ENCODE assay signal across 11 mouse cellular contexts in the genomic region with DNA sequence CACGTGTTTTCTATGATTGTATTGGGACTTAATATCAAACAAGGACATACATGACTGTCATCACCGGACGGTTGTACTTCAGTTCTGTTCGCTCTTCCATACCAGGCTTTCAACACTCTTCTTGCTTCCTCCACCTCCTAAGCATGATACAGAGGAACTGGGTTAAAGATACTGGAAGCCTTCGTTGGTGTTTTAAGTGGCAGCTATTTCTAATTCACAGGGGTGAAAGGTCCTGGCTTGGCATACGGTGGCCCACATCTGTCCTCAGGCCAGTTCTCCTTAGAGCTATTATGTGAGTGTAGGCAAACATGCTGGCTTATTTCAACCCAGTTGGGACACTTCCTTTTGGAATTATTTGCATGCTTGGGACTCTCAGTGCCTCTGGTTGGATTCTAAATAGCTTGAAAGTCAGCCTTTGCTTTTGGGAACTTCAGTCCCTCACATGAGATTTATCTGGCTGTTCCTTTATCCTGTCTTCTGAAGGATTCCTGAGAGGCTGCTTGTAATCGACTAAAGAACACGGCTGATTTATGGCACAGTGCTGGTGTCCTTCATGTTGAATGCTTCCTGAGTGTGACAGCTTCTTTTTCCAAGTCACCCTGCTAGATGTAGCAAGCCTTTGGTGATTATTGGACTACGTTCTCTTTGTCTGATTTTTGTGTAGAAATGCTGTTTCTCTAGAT. TPM values are rescaled to one million over a fixed set of nuclear protein-coding genes. Genes with fewer than 3 reads are reported as not detected.
DNase-seq lines count a peak whose midpoint lies in the region; ATAC-seq lines count a peak whose summit lies in the region.
"Had no signal": no experiment of that assay in that cellular context is flagged by ENCODE, and none has a peak within 500 bp of the region (broad histone marks: within the 10 kb centered on the region; RNA-seq: fewer than 3 reads in every experiment).

No protein-coding gene starts in this region.

- 0 out of 2 replicates have a peak overlapping the region, but pooled peaks have one; percentile 1 for H3K4me2 ChIP-seq in heart, embryonic 13.5 days
- no peak overlapping the region for H3K4me2 ChIP-seq in midbrain, embryonic 11.5 days
- no peak overlapping the region for H3K4me2 ChIP-seq in midbrain, embryonic 16.5 days (ENCODE audit: low read length)
- H3K4me2 ChIP-seq: forebrain, embryonic 15.5 days; lung, embryonic 15.5 days had no signal

- 0 out of 2 replicates have a peak, but pooled peaks cover 4% of the 10 kb centered on the region for H3K9me3 ChIP-seq in heart, embryonic 13.5 days
- H3K9me3 ChIP-seq in midbrain, embryonic 11.5 days (ENCODE audit: control insufficient read depth, low read length) = no peaks in the 10 kb centered on the region
- no peaks in the 10 kb centered on the region for H3K9me3 ChIP-seq in midbrain, embryonic 16.5 days (replicated peaks; ENCODE audit: control insufficient read depth, low read length, poor library complexity, severe bottlenecking)
- H3K9me3 ChIP-seq: forebrain, embryonic 15.5 days; lung, embryonic 15.5 days had no signal

- DNase-seq in heart, adult 8-10 months (ENCODE audit: low spot score) = no peak
- DNase-seq in midbrain, embryonic 11.5 days (ENCODE audit: low spot score, missing footprints) = peak; percentile 75
- peak; percentile 13 for DNase-seq in forelimb bud, embryonic 11.5 days (ENCODE audit: low read depth, low spot score)
- DNase-seq in mesoderm, embryonic 11.5 days (ENCODE audit: low read depth, low spot score) = peak; percentile 76
- DNase-seq in urinary bladder, postnatal 10 days (ENCODE audit: low spot score) = no peak
- no peak for DNase-seq in left cerebral cortex, postnatal 25 days (ENCODE audit: low spot score in 2 of 2)
- DNase-seq: right cerebral cortex, postnatal 14 days had no signal

- no peak overlapping the region for H3K9ac ChIP-seq in heart, embryonic 13.5 days
- H3K9ac ChIP-seq in midbrain, embryonic 11.5 days (ENCODE audit: low read length) = no peak overlapping the region
- H3K9ac ChIP-seq in midbrain, embryonic 16.5 days (ENCODE audit: low read depth, low read length) = no peak overlapping the region
- H3K9ac ChIP-seq: forebrain, embryonic 15.5 days; lung, embryonic 15.5 days had no signal

- intact Hi-C loops in left cerebral cortex, postnatal 25 days (cut with DNase I) = no loop called here

- peak overlapping the region; percentile 46 for H3K27ac ChIP-seq in heart, embryonic 13.5 days (replicated peaks)
- H3K27ac ChIP-seq in midbrain, embryonic 11.5 days (ENCODE audit: low read depth, low read length) = no peak overlapping the region
- no peak overlapping the region for H3K27ac ChIP-seq in midbrain, embryonic 16.5 days (ENCODE audit: low read length)
- H3K27ac ChIP-seq: forebrain, embryonic 15.5 days; lung, embryonic 15.5 days had no signal

- H3K36me3 ChIP-seq in heart, embryonic 13.5 days = 0 out of 2 replicates have a peak, but pooled peaks cover 3% of the 10 kb centered on the region
- H3K36me3 ChIP-seq in midbrain, embryonic 11.5 days (ENCODE audit: control insufficient read depth, insufficient read depth, low read length) = no peaks in the 10 kb centered on the region
- H3K36me3 ChIP-seq in midbrain, embryonic 16.5 days (ENCODE audit: control insufficient read depth, insufficient read depth, low read length) = no peaks in the 10 kb centered on the region
- H3K36me3 ChIP-seq: forebrain, embryonic 15.5 days; lung, embryonic 15.5 days had no signal

- H3K4me3 ChIP-seq in heart, embryonic 13.5 days = no peak overlapping the region
- no peak overlapping the region for H3K4me3 ChIP-seq in midbrain, embryonic 11.5 days (ENCODE audit: low read depth, low read length)
- no peak overlapping the region for H3K4me3 ChIP-seq in midbrain, embryonic 16.5 days (ENCODE audit: low read depth, low read length)
- H3K4me3 ChIP-seq: forebrain, embryonic 15.5 days; lung, embryonic 15.5 days had no signal

- H3K4me1 ChIP-seq in heart, embryonic 13.5 days = peaks cover 39% of the 10 kb centered on the region
- no peaks in the 10 kb centered on the region for H3K4me1 ChIP-seq in midbrain, embryonic 11.5 days (ENCODE audit: control insufficient read depth, insufficient read depth, low read length)
- H3K4me1 ChIP-seq in midbrain, embryonic 16.5 days (ENCODE audit: control insufficient read depth, insufficient read depth, low read length) = peaks cover 4% of the 10 kb centered on the region; the same call in 1 of the 2 replicates

- no peaks in the 10 kb centered on the region for H3K27me3 ChIP-seq in heart, embryonic 13.5 days (replicated peaks)
- no peaks in the 10 kb centered on the region for H3K27me3 ChIP-seq in midbrain, embryonic 11.5 days (ENCODE audit: control insufficient read depth, insufficient read depth, low read length)
- no peaks in the 10 kb centered on the region for H3K27me3 ChIP-seq in midbrain, embryonic 16.5 days (ENCODE audit: control insufficient read depth, insufficient read depth, low read depth, low read length)
- H3K27me3 ChIP-seq: forebrain, embryonic 15.5 days; lung, embryonic 15.5 days had no signal

- no peak for ATAC-seq in heart, embryonic 13.5 days (ENCODE audit: extremely low read depth, insufficient number of reproducible peaks, low FRiP score, low TSS enrichment)
- ATAC-seq in midbrain, embryonic 11.5 days (ENCODE audit: low FRiP score) = no peak
- no peak for ATAC-seq in midbrain, embryonic 16.5 days
- ATAC-seq: forebrain, embryonic 15.5 days had no signal

- WGBS in heart, embryonic 13.5 days = 21% methylated on average over 9 of the region's 9 CpGs
- WGBS in midbrain, embryonic 11.5 days = 79% methylated on average over 9 of the region's 9 CpGs
- 69% methylated on average over 9 of the region's 9 CpGs for WGBS in midbrain, embryonic 16.5 days

RNA-seq across cellular contexts. Expression of a gene that starts 17.7 kb away (rescaled TPM):
- 6.1 and 6.8 TPM in 2 replicates for polyA plus RNA-seq in heart, embryonic 13.5 days (2015; fragmentation: Nextera tagmentation; extraction: Ambion mirVana)
- 1 to 10 TPM; 7.1 to 8.2 (median 8.0) TPM for total RNA-seq in heart, adult 8-10 months (2022)
- 13.6 and 15.8 TPM in 2 replicates for polyA plus RNA-seq in midbrain, embryonic 11.5 days (2014; fragmentation: Nextera tagmentation; extraction: Ambion mirVana)
- 17.4 and 18.7 TPM in 2 replicates for polyA plus RNA-seq in midbrain, embryonic 16.5 days (2015; fragmentation: Nextera tagmentation; extraction: Ambion mirVana)
- total RNA-seq in left cerebral cortex, postnatal 25 days (2021) = 10 to 100 TPM; 33.7 to 40.8 TPM

Comparison
In these comparisons a context has a peak if more than half of its experiments do, and no peak if none do; other contexts are left out.
1. DNase-seq: peak in midbrain, embryonic 11.5 days (single experiment), forelimb bud, embryonic 11.5 days (single experiment) and mesoderm, embryonic 11.5 days (single experiment); none in heart, adult 8-10 months (single experiment), urinary bladder, postnatal 10 days (single experiment) and left cerebral cortex, postnatal 25 days (0 of 2).